Mouse (Mus musculus): ENCODE measurements around the gene Fam160a2. TPM values are rescaled to one million over a fixed set of nuclear protein-coding genes. Genes with fewer than 3 reads are reported as not detected.

Gene Fam160a2
- total RNA-seq, 2 experiments from 2014 or later, result 19.5 to 25.2 TPM

Other genes with a start within 250 kb of the Fam160a2 start
- gene Olfr684, start 236.4 kb downstream of the Fam160a2 start, total RNA-seq (2021), result not detected
- not detected for gene Olfr685, start 214.0 kb downstream of the Fam160a2 start, total RNA-seq (2021)
- gene Olfr686, start 192.6 kb downstream of the Fam160a2 start, total RNA-seq (2021), result not detected
- gene Olfr688, start 112.0 kb downstream of the Fam160a2 start, total RNA-seq (2021), result not detected
- not detected for gene Olfr689, start 88.9 kb downstream of the Fam160a2 start, total RNA-seq (2021)
- gene Olfr690, start 66.0 kb downstream of the Fam160a2 start, total RNA-seq (2021), result not detected
- gene Olfr691, start 57.8 kb downstream of the Fam160a2 start, total RNA-seq (2021), result not detected
- gene Olfr692, start 31.8 kb downstream of the Fam160a2 start, total RNA-seq (2021), result not detected
- not detected for gene Gm5901, start 25.0 kb downstream of the Fam160a2 start, total RNA-seq (2021)
- under 1 TPM in 1 of 2 experiments, not detected in 1; 0.10 TPM for gene Cnga4, start 4.5 kb upstream of the Fam160a2 start, total RNA-seq (2021)
- not detected for gene Cckbr, start 25.7 kb upstream of the Fam160a2 start, total RNA-seq (2021)
- gene Cavin3, start 82.2 kb upstream of the Fam160a2 start, total RNA-seq (2021), result 10 to 100 TPM; 31.4 to 35.5 TPM
- 100 to 1,000 TPM; 128 to 133 TPM for gene Smpd1, start 154.3 kb upstream of the Fam160a2 start, total RNA-seq (2021)
- 10 to 100 TPM; 80.5 to 86.5 TPM for gene Apbb1, start 181.6 kb upstream of the Fam160a2 start, total RNA-seq (2021)
- under 1 TPM in 1 of 2 experiments, not detected in 1; 0.48 TPM for gene Hpx, start 200.1 kb upstream of the Fam160a2 start, total RNA-seq (2021)
- 10 to 100 TPM; 29.7 to 34.0 TPM for gene Trim3, start 233.5 kb upstream of the Fam160a2 start, total RNA-seq (2021)
- gene Timm10b, start 240.0 kb upstream of the Fam160a2 start, total RNA-seq (2021), result 10 to 100 TPM; 83.7 to 94.3 TPM
- 10 to 100 TPM; 22.0 to 22.9 TPM for gene Arfip2, start 240.4 kb upstream of the Fam160a2 start, total RNA-seq (2021)
- 1 to 10 TPM; 1.9 to 4.8 TPM for gene Gm45799, start 240.5 kb upstream of the Fam160a2 start, total RNA-seq (2021)

Data from heart, postnatal 14 days (tissue).